In genomic region chr9:8134117-8134574, GRCm38 (mm10) we compare ENCODE assay signal across 8 mouse cellular contexts. TPM values are rescaled to one million over a fixed set of nuclear protein-coding genes. Genes with fewer than 3 reads are reported as not detected.
DNase-seq lines count a peak whose midpoint lies in the region; ATAC-seq and TF ChIP-seq lines count a peak whose summit lies in the region.

Cep126 (minus strand) TSS chr9:8134294.

- no peaks in the 10 kb centered on the region for H3K36me3 ChIP-seq in G1E (replicated peaks)
- no peaks in the 10 kb centered on the region for H3K36me3 ChIP-seq in neural tube, embryonic 15.5 days

- H3K9ac ChIP-seq in neural tube, embryonic 15.5 days (replicated peaks), result peak within 1 kb of the TSS; percentile 75

- no peaks in the 10 kb centered on the region; the same call in 1 of the 2 replicates for H3K27me3 ChIP-seq in G1E (ENCODE audit: insufficient read depth, low read length)
- H3K27me3 ChIP-seq in neural tube, embryonic 15.5 days (replicated peaks), result 0 out of 2 replicates have a peak, but pooled peaks cover 2% of the 10 kb centered on the region

- DNase-seq in G1E (ENCODE audit: low spot score), result peak; percentile 71
- peak; percentile 86 to 89 for DNase-seq in cerebellum, adult 18-20 months
- DNase-seq in layer of hippocampus, adult 2 months (ENCODE audit: low spot score in 2 of 2), result peak; percentile 63 to 76
- peak; percentile 85 for DNase-seq in lung, adult 18-20 months
- peak; percentile 93 for DNase-seq in testis, postnatal 10 days (ENCODE audit: low spot score)

- peak within 1 kb of the TSS; percentile 77; the same call in 1 of the 2 replicates for H3K27ac ChIP-seq in layer of hippocampus, adult 2 months
- peak within 1 kb of the TSS; percentile 60; the same call in 1 of the 2 replicates for H3K27ac ChIP-seq in neural tube, embryonic 15.5 days (replicated peaks)

- peaks cover 16% of the 10 kb centered on the region for H3K4me1 ChIP-seq in G1E (ENCODE audit: insufficient read depth, low read depth, low read length)
- H3K4me1 ChIP-seq in neural tube, embryonic 15.5 days, result peaks cover 7% of the 10 kb centered on the region

- no peaks in the 10 kb centered on the region for H3K9me3 ChIP-seq in G1E (replicated peaks)
- H3K9me3 ChIP-seq in neural tube, embryonic 15.5 days (replicated peaks), result no peaks in the 10 kb centered on the region

- WGBS in neural tube, embryonic 15.5 days, result under 1% methylated on average over 70 of the region's 72 CpGs

- peak; percentile 75 for ATAC-seq in G1E (ENCODE audit: extremely low read depth, insufficient number of reproducible peaks, low FRiP score, poor library complexity, severe bottlenecking)
- ATAC-seq in frontal cortex, adult (ENCODE audit: low TSS enrichment), result peak; percentile 97
- peak; percentile 95 to 99 for ATAC-seq in hematopoietic stem cell, adult 5-6 weeks (replicated peaks in 1 of 2; ENCODE audit: insufficient read depth in 1 of 2, low FRiP score in 2 of 2, low TSS enrichment in 1 of 2, low read depth in 1 of 2, poor library complexity in 2 of 2, severe bottlenecking in 2 of 2)
- peak; percentile 99 for ATAC-seq in neural tube, embryonic 15.5 days (ENCODE audit: low FRiP score)

- peak within 1 kb of the TSS; percentile 86 for H3K4me3 ChIP-seq in G1E (ENCODE audit: low read depth, low read length)
- H3K4me3 ChIP-seq in layer of hippocampus, adult 2 months, result peak within 1 kb of the TSS; percentile 67
- H3K4me3 ChIP-seq in neural tube, embryonic 15.5 days (replicated peaks), result peak within 1 kb of the TSS; percentile 88

- H3K4me2 ChIP-seq in neural tube, embryonic 15.5 days, result peak within 1 kb of the TSS; percentile 64

- no peak for TF ChIP-seq CTCF in G1E (IDR thresholded peaks at IDR 0.05; ENCODE audit: low read depth, low read length)
- TF ChIP-seq CTCF in layer of hippocampus, adult 2 months (conservative IDR thresholded peaks at IDR 0.05), result no peak

RNA-seq across cellular contexts. Expression of gene Cep126, which starts in this region (rescaled TPM):
- total RNA-seq in G1E (2014; fragmentation: Nextera tagmentation), result not detected in 2 replicates
- total RNA-seq in G1E (2017), result 0.17 and 0.27 TPM in 2 replicates
- polyA plus RNA-seq in G1E (2012), result 0.04 and 0.05 TPM in 2 replicates
- total RNA-seq in hematopoietic stem cell, adult 5-6 weeks (2017), result 1.9 and 2.3 TPM in 2 replicates
- 10 to 100 TPM; 15.0 to 17.0 TPM for total RNA-seq in layer of hippocampus, adult 2 months (2021)
- 3.1 and 4.7 TPM in 2 replicates for polyA plus RNA-seq in neural tube, embryonic 15.5 days (2015; fragmentation: Nextera tagmentation; extraction: Ambion mirVana)

Comparison
In these comparisons a context has a peak if more than half of its experiments do, and no peak if none do; other contexts are left out.
1. Peak in every context shown above with its lines: DNase-seq, ATAC-seq, H3K4me3 ChIP-seq and H3K27ac ChIP-seq.
2. Peak in DNase-seq, ATAC-seq and H3K4me3 ChIP-seq in G1E; RNA of the gene not detected or under 1 TPM.